Mouse (Mus musculus) right cerebral cortex, postnatal 4 days (tissue): ENCODE data around the gene Dhtkd1.

Experiments used
- DNase-seq: peaks from one replicate; pipeline ENCODE4 v3.0.0-alpha.2; 2022

Gene Dhtkd1

GRCm38 (mm10) chr2:5930291-5931054 is 12.1 kb downstream of the Dhtkd1 start:
- no peak for DNase-seq

GRCm38 (mm10) chr2:5929793-5930192 is 12.8 kb downstream of the Dhtkd1 start:
- no peak for DNase-seq

- no peak for DNase-seq
These were observed 15.1 kb downstream of the Dhtkd1 start for GRCm38 (mm10) chr2:5927481-5927880.

- no peak for DNase-seq
These were observed 18.8 kb downstream of the Dhtkd1 start for GRCm38 (mm10) chr2:5923786-5924185.

GRCm38 (mm10) chr2:5922823-5923222 is 19.8 kb downstream of the Dhtkd1 start:
- DNase-seq: no peak

GRCm38 (mm10) chr2:5911282-5911965 is 31.2 kb downstream of the Dhtkd1 start:
- DNase-seq: peak; percentile 16

GRCm38 (mm10) chr2:5906625-5907024 is 36.0 kb downstream of the Dhtkd1 start:
- peak; percentile 38 for DNase-seq

- peak; percentile 32 for DNase-seq
These were observed 36.5 kb downstream of the Dhtkd1 start for GRCm38 (mm10) chr2:5906092-5906491.

- peak; percentile 13 for DNase-seq
These were observed 42.4 kb downstream of the Dhtkd1 start for GRCm38 (mm10) chr2:5900145-5900544.

GRCm38 (mm10) chr2:5894843-5895570 is 47.6 kb downstream of the Dhtkd1 start, which contains the start of gene Sec61a2:
Gene Sec61a2, minus strand, starts transcription at chr2:5895432.
- peak; percentile 100 for DNase-seq

- no peak for DNase-seq
These were observed 48.3 kb downstream of the Dhtkd1 start for GRCm38 (mm10) chr2:5894296-5894695.

GRCm38 (mm10) chr2:5889412-5889811 is 53.2 kb downstream of the Dhtkd1 start:
- DNase-seq: no peak

GRCm38 (mm10) chr2:5888865-5889264 is 53.7 kb downstream of the Dhtkd1 start:
- no peak for DNase-seq

GRCm38 (mm10) chr2:5877446-5877845 is 65.1 kb downstream of the Dhtkd1 start:
- DNase-seq: no peak

GRCm38 (mm10) chr2:5869746-5870145 is 72.8 kb downstream of the Dhtkd1 start:
- no peak for DNase-seq

GRCm38 (mm10) chr2:5867681-5868080 is 74.9 kb downstream of the Dhtkd1 start:
- no peak for DNase-seq

GRCm38 (mm10) chr2:5862834-5863233 is 79.8 kb downstream of the Dhtkd1 start, which contains the start of gene Gm13199:
Gene Gm13199, minus strand, starts transcription at chr2:5862934.
- DNase-seq: no peak

GRCm38 (mm10) chr2:5851866-5852265 is 90.7 kb downstream of the Dhtkd1 start:
- DNase-seq: no peak

GRCm38 (mm10) chr2:5851116-5851515 is 91.5 kb downstream of the Dhtkd1 start:
- no peak for DNase-seq
